Mouse (Mus musculus) liver, adult (tissue): ENCODE results near the gene Gpr37.

ENCODE experiments used
- GATA4 ChIP-seq: IDR thresholded peaks from 2 replicates; pipeline ENCODE4 v1.6.1; 2014; ENCODE audit warnings: mild to moderate bottlenecking, low read length; ENCODE audit not compliant: insufficient replicate concordance

Gene Gpr37

GRCm38 (mm10) chr6:25659924-25660675 is 30.4 kb downstream of the Gpr37 start:
- TF ChIP-seq GATA4, result no peak
